Mouse (Mus musculus) forebrain, embryonic 16.5 days (tissue): ENCODE results near the gene Emc6. TPM values are rescaled to one million over a fixed set of nuclear protein-coding genes. Genes with fewer than 3 reads are reported as not detected.
A peak's percentile ranks its signal among the peaks of the same experiment; 100 is the strongest.

Source experiments
- ATAC-seq: fragments of 200-750 bp; cut with Nextera tagmentation; 2 replicates; pipeline ENCODE4 v1.8.0; 2017; ENCODE audit warnings: mild to moderate bottlenecking, moderate library complexity
- H3K27ac ChIP-seq: fragments of 300-500 bp; sonication (generic); 2 replicates; pipeline ENCODE4 v1.5.1; 2014; ENCODE audit warnings: low read length, control low read depth
- H3K27me3 ChIP-seq: fragments of 300-500 bp; sonication (generic); replicated peaks from 2 replicates; pipeline ENCODE4 v1.6.1; 2014; ENCODE audit warnings: low read length; ENCODE audit not compliant: control insufficient read depth, insufficient read depth
- H3K36me3 ChIP-seq: fragments of 300-500 bp; sonication (generic); 2 replicates; pipeline ENCODE4 v1.6.1; 2014; ENCODE audit not compliant: control insufficient read depth, insufficient read depth
- H3K4me1 ChIP-seq: fragments of 300-500 bp; sonication (generic); replicated peaks from 2 replicates; pipeline ENCODE4 v1.6.1; 2014; ENCODE audit warnings: low read length; ENCODE audit not compliant: control insufficient read depth, insufficient read depth
- H3K4me2 ChIP-seq: fragments of 300-500 bp; sonication (generic); 2 replicates; pipeline ENCODE4 v1.6.1; 2014; ENCODE audit warnings: mild to moderate bottlenecking, low read length, control low read depth
- H3K4me3 ChIP-seq: fragments of 300-500 bp; sonication (generic); replicated peaks from 2 replicates; pipeline ENCODE4 v1.5.1; 2014; ENCODE audit warnings: mild to moderate bottlenecking, low read length, control low read depth
- H3K9ac ChIP-seq: fragments of 300-500 bp; sonication (generic); replicated peaks from 2 replicates; pipeline ENCODE4 v1.6.1; 2014; ENCODE audit warnings: low read depth, low read length, control low read depth
- H3K9me3 ChIP-seq: fragments of 300-500 bp; sonication (generic); 2 replicates; pipeline ENCODE4 v1.6.1; 2016; ENCODE audit warnings: low read length; ENCODE audit not compliant: control insufficient read depth
- WGBS: fragments of 180-500 bp; shearing (Covaris S2); extraction: QIAGEN DNeasy Blood & Tissue Kit; methylation state at CpG from one replicate; pipeline ENCODE4 v1.1.7; 2014; 5-methylcytosine and 5-hydroxymethylcytosine counted together
- polyA plus RNA-seq: library from polyadenylated mRNA; unstranded; fragments of >200 nt; fragmentation: Nextera tagmentation; extraction: Ambion mirVana; gene quantifications from 2 replicates; pipeline ENCODE4 v1.2.1, GENCODE M21; 2015

Gene Emc6
- polyA plus RNA-seq, 1 experiment from 2014 or later = 127 TPM

DNA sequence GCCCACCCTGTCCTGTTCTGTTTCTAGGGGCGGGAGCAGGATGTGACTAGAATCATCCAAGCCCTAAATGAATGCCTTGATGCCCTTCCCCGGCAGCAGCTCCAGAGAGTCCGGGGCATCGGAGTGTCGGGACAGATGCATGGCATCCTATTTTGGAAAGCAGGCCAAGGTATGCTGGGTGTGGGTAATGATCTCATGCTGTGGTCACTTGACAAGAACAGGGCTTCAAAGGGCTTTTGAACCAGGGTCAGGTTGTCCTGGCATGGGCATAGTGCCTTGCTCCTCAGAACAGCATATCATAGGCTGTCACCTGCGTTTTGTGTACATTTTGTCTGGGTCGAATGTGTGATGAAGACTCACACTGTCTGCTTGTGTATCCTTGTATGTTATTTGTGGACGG is 27.1 kb upstream of the Emc6 start:
- Histone ChIP-seq H3K4me2 (no peak overlapping the region), H3K4me3 (no peak overlapping the region), H3K9me3 (no peaks in the 10 kb centered on the region), H3K27ac (no peak overlapping the region), H3K27me3 (no peaks in the 10 kb centered on the region), H3K4me1 (peaks cover 4% of the 10 kb centered on the region; the same call in 1 of the 2 replicates), H3K9ac (no peak overlapping the region), H3K36me3 (no peaks in the 10 kb centered on the region)
- ATAC-seq = no peak
- 83% methylated on average over 8 of the region's 8 CpGs for WGBS

DNA sequence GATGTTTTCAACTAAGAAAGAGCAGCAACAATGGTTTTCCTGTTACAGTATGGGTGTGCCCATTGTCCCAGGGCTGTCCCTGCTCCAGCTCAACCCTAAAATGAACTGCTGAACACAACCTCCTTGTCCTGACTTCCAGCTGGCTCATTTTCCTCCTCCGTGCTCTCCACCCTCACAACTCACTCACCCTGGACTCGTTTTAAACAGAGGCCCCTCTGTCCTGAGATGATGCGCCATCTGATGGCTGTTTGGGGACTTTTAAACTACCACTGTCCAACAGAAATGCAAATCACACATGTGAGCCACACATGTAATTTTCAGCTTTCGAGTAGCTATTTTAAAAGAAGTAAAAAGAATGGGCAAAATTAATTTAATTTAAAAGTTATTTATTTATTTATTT is 24.8 kb upstream of the Emc6 start:
- no peak overlapping the region for H3K4me3 ChIP-seq
- no peak overlapping the region for H3K27ac ChIP-seq
- H3K4me2 ChIP-seq = no peak overlapping the region
- no peaks in the 10 kb centered on the region for H3K9me3 ChIP-seq
- no peak for ATAC-seq
- no peaks in the 10 kb centered on the region for H3K27me3 ChIP-seq
- no peak overlapping the region for H3K9ac ChIP-seq
- H3K36me3 ChIP-seq = no peaks in the 10 kb centered on the region
- WGBS = 35% methylated on average over 4 of the region's 4 CpGs
- H3K4me1 ChIP-seq = peaks cover 15% of the 10 kb centered on the region; the same call in 1 of the 2 replicates

DNA sequence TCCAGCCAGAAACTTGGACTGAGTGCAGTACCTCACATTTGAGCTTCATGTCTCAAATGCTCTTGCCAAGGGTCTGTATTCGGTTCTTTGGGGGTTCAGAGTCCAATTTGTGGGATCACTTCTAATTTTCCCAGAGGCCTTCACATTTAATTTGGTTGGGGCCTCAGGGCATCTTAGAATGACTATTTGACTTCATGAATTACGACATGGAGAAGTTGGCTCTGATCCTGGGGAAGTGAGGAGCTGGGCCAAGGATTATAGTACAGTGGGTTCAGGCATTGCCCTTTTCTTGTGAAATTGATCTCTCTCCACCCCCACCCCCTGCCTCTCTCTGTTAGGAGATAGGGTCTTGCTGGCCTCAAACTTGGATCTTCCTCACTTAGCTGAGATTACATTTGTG is 24.2 kb upstream of the Emc6 start:
- Histone ChIP-seq H3K27ac (no peak overlapping the region), H3K9ac (no peak overlapping the region), H3K4me2 (no peak overlapping the region), H3K36me3 (no peaks in the 10 kb centered on the region), H3K4me1 (peaks cover 16% of the 10 kb centered on the region; the same call in 1 of the 2 replicates), H3K4me3 (no peak overlapping the region), H3K27me3 (no peaks in the 10 kb centered on the region), H3K9me3 (no peaks in the 10 kb centered on the region)
- 77% methylated on average over 2 of the region's 2 CpGs for WGBS
- ATAC-seq = no peak

DNA sequence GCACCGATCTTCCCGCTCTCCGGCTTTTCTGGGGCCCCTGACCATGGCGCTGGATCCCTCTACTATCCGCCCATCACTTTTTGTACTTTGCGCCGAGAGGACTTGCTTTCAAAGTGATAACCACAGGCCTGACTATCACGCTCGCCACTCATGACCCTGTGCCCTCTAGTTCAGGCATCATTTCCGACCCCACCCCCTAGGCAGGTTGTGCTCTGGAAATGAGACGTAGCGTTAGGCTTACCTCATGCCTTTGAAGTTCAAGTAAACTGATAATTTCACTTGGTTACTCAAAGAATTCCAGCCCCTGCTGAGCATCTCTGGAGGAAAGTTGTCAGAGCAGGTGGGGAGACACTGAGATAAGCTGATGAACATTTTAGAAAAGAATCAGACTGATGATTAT is 23.0 kb upstream of the Emc6 start:
- Histone ChIP-seq H3K4me3 (peak overlapping the region; percentile 59), H3K4me2 (peak overlapping the region; percentile 80), H3K4me1 (peaks cover 16% of the 10 kb centered on the region; the same call in 1 of the 2 replicates), H3K9me3 (no peaks in the 10 kb centered on the region), H3K9ac (peak overlapping the region; percentile 82), H3K36me3 (no peaks in the 10 kb centered on the region; the same call in 1 of the 2 replicates), H3K27me3 (no peaks in the 10 kb centered on the region), H3K27ac (no peak overlapping the region)
- WGBS = 3% methylated on average over 12 of the region's 12 CpGs
- ATAC-seq = no peak

DNA sequence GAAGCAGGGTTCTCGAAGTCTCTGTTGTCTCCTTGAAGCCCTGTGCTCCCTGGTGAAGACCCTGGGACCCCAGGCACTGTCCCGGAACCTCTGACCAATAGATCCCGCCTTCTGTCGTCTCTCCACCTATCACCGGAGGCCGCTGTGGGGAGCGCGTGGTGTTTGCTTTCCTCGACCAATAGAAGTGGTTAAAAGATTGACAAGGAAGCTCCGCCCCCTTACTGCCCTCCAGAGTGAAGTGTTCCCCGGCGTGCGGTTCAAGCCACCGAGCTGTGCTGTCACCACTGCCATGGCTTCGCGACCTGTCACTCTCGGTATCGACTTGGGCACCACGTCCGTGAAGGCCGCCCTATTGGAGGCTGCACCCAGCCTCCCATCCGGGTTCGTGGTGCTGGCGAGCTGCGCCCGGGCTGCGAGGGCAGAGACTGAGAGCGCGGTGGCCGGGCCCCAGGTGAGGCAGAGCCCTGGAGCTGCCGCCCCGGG is 22.4 kb upstream of the Emc6 start, which contains the start of gene Shpk:
Gene Shpk, plus strand, starts transcription at position 231 of the 483 bp plus-strand sequence.
- peak within 1 kb of the TSS; percentile 82 for H3K9ac ChIP-seq
- H3K36me3 ChIP-seq = no peaks in the 10 kb centered on the region; the same call in 1 of the 2 replicates
- H3K4me1 ChIP-seq = peaks cover 16% of the 10 kb centered on the region; the same call in 1 of the 2 replicates
- WGBS = under 1% methylated on average over 32 of the region's 32 CpGs
- ATAC-seq = peak; percentile 97
- H3K27ac ChIP-seq = peak within 1 kb of the TSS; percentile 60; the same call in 1 of the 2 replicates
- H3K27me3 ChIP-seq = no peaks in the 10 kb centered on the region
- peak within 1 kb of the TSS; percentile 80 for H3K4me2 ChIP-seq
- H3K4me3 ChIP-seq = peak within 1 kb of the TSS; percentile 59
- no peaks in the 10 kb centered on the region for H3K9me3 ChIP-seq

DNA sequence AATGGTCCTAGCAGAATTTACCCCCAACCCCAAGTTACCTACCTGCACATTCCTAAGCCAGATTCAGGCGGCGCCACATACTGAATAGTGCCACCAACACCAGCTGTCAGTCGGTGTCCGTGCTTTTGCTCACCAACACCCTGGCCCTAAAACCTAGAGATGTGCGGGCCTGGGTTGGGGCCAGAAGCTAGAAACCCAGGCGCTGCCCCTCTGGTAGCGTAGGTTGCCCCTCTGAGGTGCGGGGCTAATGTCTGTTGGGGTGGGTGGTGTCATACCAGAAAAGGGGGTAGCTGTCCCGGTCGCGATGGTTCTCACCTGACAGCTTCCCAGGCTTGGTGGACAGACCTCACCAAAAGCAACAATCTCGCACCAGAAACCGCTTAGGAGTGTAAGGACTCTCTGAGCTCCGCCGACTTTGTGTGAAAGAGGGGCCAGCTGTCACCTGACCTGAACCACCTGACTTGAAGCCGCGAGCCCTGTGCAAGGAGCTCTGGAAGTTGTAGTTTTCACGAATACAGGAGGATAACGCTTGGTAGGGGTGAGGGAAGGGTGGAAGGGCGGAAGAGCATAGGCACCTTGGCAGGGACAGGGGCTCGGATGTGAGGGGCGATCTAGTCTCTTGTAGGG is 21.9 kb upstream of the Emc6 start, which contains the start of gene Ctns:
Gene Ctns, minus strand, starts transcription at position 440 of the 627 bp plus-strand sequence.
- Histone ChIP-seq H3K9ac (peak within 1 kb of the TSS; percentile 82), H3K4me3 (peak within 1 kb of the TSS; percentile 59), H3K4me2 (peak within 1 kb of the TSS; percentile 80), H3K27ac (peak within 1 kb of the TSS; percentile 60; the same call in 1 of the 2 replicates), H3K4me1 (peaks cover 16% of the 10 kb centered on the region; the same call in 1 of the 2 replicates), H3K27me3 (no peaks in the 10 kb centered on the region), H3K9me3 (no peaks in the 10 kb centered on the region), H3K36me3 (no peaks in the 10 kb centered on the region; the same call in 1 of the 2 replicates)
- ATAC-seq = peak; percentile 96
- under 1% methylated on average over 22 of the region's 22 CpGs for WGBS

DNA sequence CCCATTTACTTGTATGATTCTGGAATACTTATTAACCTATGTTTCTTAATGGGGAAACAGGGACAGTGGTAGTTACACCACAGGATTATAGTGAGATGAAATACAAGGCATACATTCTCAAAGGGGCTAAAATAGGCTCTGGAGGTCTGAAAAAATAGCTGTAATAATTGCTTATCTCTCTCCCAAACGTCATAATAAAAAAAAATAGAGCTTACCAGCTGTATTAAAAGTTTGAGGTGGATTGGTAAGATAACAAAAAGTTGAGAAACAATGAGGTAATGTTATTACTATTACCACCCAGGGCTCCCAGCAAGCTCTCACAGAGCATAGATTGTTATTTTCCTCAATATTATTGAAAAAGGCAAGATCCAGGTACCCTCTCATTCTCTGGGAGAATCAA is 21.4 kb upstream of the Emc6 start:
- H3K4me2 ChIP-seq = peak overlapping the region; percentile 80
- H3K36me3 ChIP-seq = no peaks in the 10 kb centered on the region; the same call in 1 of the 2 replicates
- H3K27ac ChIP-seq = no peak overlapping the region
- H3K4me3 ChIP-seq = peak overlapping the region; percentile 59
- no peaks in the 10 kb centered on the region for H3K27me3 ChIP-seq
- ATAC-seq = no peak
- H3K9ac ChIP-seq = peak overlapping the region; percentile 82
- WGBS = 3% methylated on average over 1 of the region's 1 CpGs
- H3K9me3 ChIP-seq = no peaks in the 10 kb centered on the region
- H3K4me1 ChIP-seq = peaks cover 16% of the 10 kb centered on the region; the same call in 1 of the 2 replicates

DNA sequence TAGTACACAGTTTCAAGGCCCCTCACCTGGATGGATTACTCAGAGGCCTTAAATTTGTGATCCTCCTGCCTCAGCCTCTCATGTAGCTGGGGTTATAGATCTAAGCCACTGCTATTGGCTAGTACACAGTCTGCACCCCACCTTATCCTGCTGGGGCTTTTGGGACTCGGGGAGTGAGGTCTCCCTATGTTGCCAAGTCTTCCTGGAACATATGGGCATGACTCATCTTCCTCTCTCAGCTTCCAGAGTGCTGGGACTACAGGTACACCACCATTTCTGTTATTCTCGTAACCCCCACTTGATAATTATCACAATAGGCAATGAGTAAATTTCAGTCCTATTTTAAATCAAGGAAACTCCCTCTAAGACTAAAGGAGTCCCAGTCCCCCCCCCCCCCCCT is 17.6 kb upstream of the Emc6 start:
- ATAC-seq = no peak
- Histone ChIP-seq H3K9ac (no peak overlapping the region), H3K4me3 (no peak overlapping the region), H3K4me2 (no peak overlapping the region), H3K36me3 (peaks cover 3% of the 10 kb centered on the region; the same call in 1 of the 2 replicates), H3K27me3 (no peaks in the 10 kb centered on the region), H3K9me3 (no peaks in the 10 kb centered on the region), H3K4me1 (peaks cover 12% of the 10 kb centered on the region; the same call in 1 of the 2 replicates), H3K27ac (no peak overlapping the region)
- WGBS = 84% methylated on average over 2 of the region's 2 CpGs

DNA sequence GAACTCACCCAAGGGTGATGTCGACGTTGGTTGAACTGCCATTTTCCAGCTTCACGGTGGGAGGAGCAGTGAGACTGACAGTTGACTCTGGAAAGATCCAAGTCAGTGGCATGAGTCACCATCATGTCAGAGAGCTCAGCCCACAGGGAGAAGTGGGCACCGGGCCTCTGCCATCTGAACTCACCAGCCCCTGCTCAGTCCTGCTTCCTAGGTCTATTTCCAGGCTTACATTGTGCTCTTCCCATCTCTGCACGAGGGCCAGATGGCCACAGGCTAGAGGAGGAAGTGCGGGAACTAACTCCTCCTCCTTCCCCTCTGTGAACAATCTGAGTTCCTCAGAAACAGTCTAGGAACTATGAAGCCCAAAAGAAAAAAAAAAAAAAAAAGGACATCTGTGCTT is 16.2 kb upstream of the Emc6 start:
- Histone ChIP-seq H3K36me3 (peaks cover 9% of the 10 kb centered on the region), H3K9ac (no peak overlapping the region), H3K4me3 (no peak overlapping the region)

More for the DNA sequence above, 16.2 kb upstream of the Emc6 start:
- Histone ChIP-seq H3K27me3 (no peaks in the 10 kb centered on the region), H3K27ac (no peak overlapping the region), H3K4me2 (no peak overlapping the region), H3K4me1 (peaks cover 9% of the 10 kb centered on the region; the same call in 1 of the 2 replicates), H3K9me3 (no peaks in the 10 kb centered on the region)
- 82% methylated on average over 6 of the region's 6 CpGs for WGBS
- ATAC-seq = no peak
